Mouse (Mus musculus) layer of hippocampus, adult 9-11 months (tissue): ENCODE data around the gene Atad3a.
"Not testable (repeated sequence)": the region's sequence is repeated elsewhere in the genome, so short reads cannot be mapped to it uniquely, and the experiment has no call there.

Source experiments
- DNase-seq: peaks from one replicate; pipeline ENCODE4 v3.0.0; 2022

The Atad3a gene

GRCm38 (mm10) chr4:155774280-155774754 is 13.4 kb upstream of the Atad3a start, which contains the start of gene Vwa1:
Gene Vwa1, minus strand, starts transcription at chr4:155774698.
- peak; percentile 88 for DNase-seq

GRCm38 (mm10) chr4:155773335-155774078 is 12.6 kb upstream of the Atad3a start:
- DNase-seq: no peak

- no peak for DNase-seq
These were observed 11.9 kb upstream of the Atad3a start for GRCm38 (mm10) chr4:155772786-155773185.

GRCm38 (mm10) chr4:155771706-155772105 is 10.8 kb upstream of the Atad3a start:
- no peak for DNase-seq

GRCm38 (mm10) chr4:155770626-155771025 is 9.7 kb upstream of the Atad3a start:
- DNase-seq: no peak

GRCm38 (mm10) chr4:155769880-155770512 is 9.1 kb upstream of the Atad3a start:
- peak; percentile 86 for DNase-seq

- no peak for DNase-seq
These were observed 8.6 kb upstream of the Atad3a start for GRCm38 (mm10) chr4:155769496-155769879.

- no peak for DNase-seq
These were observed 1.5 kb upstream of the Atad3a start for GRCm38 (mm10) chr4:155762357-155762756.

GRCm38 (mm10) chr4:155761356-155762099 is 635 bp upstream of the Atad3a start:
- no peak for DNase-seq

- DNase-seq: no peak
These were observed 856 bp downstream of the Atad3a start for GRCm38 (mm10) chr4:155759862-155760612.

GRCm38 (mm10) chr4:155757011-155757410 is 3.9 kb downstream of the Atad3a start:
- DNase-seq: no peak

- no peak for DNase-seq
These were observed 14.1 kb downstream of the Atad3a start for GRCm38 (mm10) chr4:155746575-155747490.

GRCm38 (mm10) chr4:155746036-155746548 is 14.8 kb downstream of the Atad3a start:
- no peak for DNase-seq

- no peak for DNase-seq
These were observed 15.8 kb downstream of the Atad3a start for GRCm38 (mm10) chr4:155745136-155745535.

GRCm38 (mm10) chr4:155744474-155744873 is 16.4 kb downstream of the Atad3a start:
- no peak for DNase-seq

- DNase-seq: no peak
These were observed 18.2 kb downstream of the Atad3a start for GRCm38 (mm10) chr4:155742684-155743083.

GRCm38 (mm10) chr4:155740681-155741080 is 20.2 kb downstream of the Atad3a start:
- not testable (repeated sequence) for DNase-seq

GRCm38 (mm10) chr4:155739741-155740636 is 20.9 kb downstream of the Atad3a start:
- no peak for DNase-seq

GRCm38 (mm10) chr4:155739152-155739551 is 21.7 kb downstream of the Atad3a start:
- DNase-seq: no peak

GRCm38 (mm10) chr4:155738262-155738661 is 22.6 kb downstream of the Atad3a start:
- DNase-seq: no peak
